Mouse (Mus musculus) lung, embryonic 14.5 days (tissue): ENCODE measurements around the gene Cyp2d34. TPM values are rescaled to one million over a fixed set of nuclear protein-coding genes. Genes with fewer than 3 reads are reported as not detected.

Experiments
- ATAC-seq: fragments of 200-750 bp; cut with Nextera tagmentation; 2 replicates; pipeline ENCODE4 v1.8.0; 2017; ENCODE audit warnings: mild to moderate bottlenecking, moderate TSS enrichment, moderate library complexity; ENCODE audit not compliant: insufficient read depth
- DNase-seq: peaks from one replicate; pipeline ENCODE4 v3.0.0-alpha.2; 2015
- H3K27ac ChIP-seq: fragments of 300-500 bp; sonication (generic); 2 replicates; pipeline ENCODE4 v1.5.1; 2014; ENCODE audit warnings: low read depth, mild to moderate bottlenecking, moderate library complexity
- H3K27me3 ChIP-seq: fragments of 300-500 bp; sonication (generic); 2 replicates; pipeline ENCODE4 v1.6.1; 2014; ENCODE audit warnings: low read length, control low read depth; ENCODE audit not compliant: insufficient read depth
- H3K36me3 ChIP-seq: fragments of 300-500 bp; sonication (generic); 2 replicates; pipeline ENCODE4 v1.6.1; 2014; ENCODE audit warnings: control low read depth; ENCODE audit not compliant: insufficient read depth
- H3K4me1 ChIP-seq: fragments of 300-500 bp; sonication (generic); 2 replicates; pipeline ENCODE4 v1.6.1; 2014; ENCODE audit warnings: antibody characterized with exemption, control low read depth; ENCODE audit not compliant: insufficient read depth
- H3K4me2 ChIP-seq: fragments of 300-500 bp; sonication (generic); 2 replicates; pipeline ENCODE4 v1.6.1; 2014; ENCODE audit warnings: mild to moderate bottlenecking
- H3K4me3 ChIP-seq: fragments of 300-500 bp; sonication (generic); 2 replicates; pipeline ENCODE4 v1.5.1; 2014; ENCODE audit warnings: low read depth, low read length
- H3K9ac ChIP-seq: fragments of 300-500 bp; sonication (generic); 2 replicates; pipeline ENCODE4 v1.6.1; 2014
- H3K9me3 ChIP-seq: fragments of 300-500 bp; sonication (generic); 2 replicates; pipeline ENCODE4 v1.6.1; 2016; ENCODE audit warnings: low read depth, low read length, control low read depth
- CTCF ChIP-seq: IDR thresholded peaks from 2 replicates; pipeline ENCODE4 v1.5.1; 2016; ENCODE audit warnings: antibody characterized with exemption, low read depth
- WGBS: fragments of 180-500 bp; shearing (Covaris S2); extraction: QIAGEN DNeasy Blood & Tissue Kit; methylation state at CpG from one replicate; pipeline ENCODE4 v1.1.7; 2014; 5-methylcytosine and 5-hydroxymethylcytosine counted together
- polyA plus RNA-seq: library from polyadenylated mRNA; unstranded; fragments of >200 nt; fragmentation: Nextera tagmentation; extraction: Ambion mirVana; gene quantifications from 2 replicates; pipeline ENCODE4 v1.2.1, GENCODE M21; 2014

Gene Cyp2d34
- polyA plus RNA-seq, 1 experiment from 2014 or later: not detected

DNA sequence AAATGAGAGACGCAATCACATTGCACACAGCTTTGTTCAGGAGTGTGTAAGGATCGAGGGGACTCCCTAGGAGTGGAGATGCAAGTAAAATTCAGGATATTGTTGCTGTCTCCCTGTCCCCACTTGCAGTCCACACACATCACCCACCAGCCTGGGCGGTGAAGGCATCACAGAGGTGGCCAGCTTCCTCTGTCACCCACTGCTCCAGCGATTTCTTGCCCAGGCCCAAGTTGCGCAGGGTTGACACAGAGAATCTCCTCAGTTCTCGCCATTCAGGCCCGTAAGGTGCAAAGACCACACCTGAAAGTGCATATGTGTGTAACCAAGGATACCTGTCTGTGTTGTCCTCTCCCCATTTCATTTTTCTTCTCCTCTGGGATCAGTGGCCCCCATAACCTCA, 19.5 kb upstream of the Cyp2d34 start:
- Histone ChIP-seq H3K4me3 (no peak overlapping the region), H3K4me2 (no peak overlapping the region), H3K27ac (no peak overlapping the region), H3K9me3 (no peaks in the 10 kb centered on the region), H3K9ac (no peak overlapping the region), H3K36me3 (no peaks in the 10 kb centered on the region), H3K27me3 (no peaks in the 10 kb centered on the region), H3K4me1 (no peaks in the 10 kb centered on the region)
- DNase-seq (no peak), ATAC-seq (no peak)
- no peak for TF ChIP-seq CTCF
- 87% methylated on average over 7 of the region's 7 CpGs for WGBS

DNA sequence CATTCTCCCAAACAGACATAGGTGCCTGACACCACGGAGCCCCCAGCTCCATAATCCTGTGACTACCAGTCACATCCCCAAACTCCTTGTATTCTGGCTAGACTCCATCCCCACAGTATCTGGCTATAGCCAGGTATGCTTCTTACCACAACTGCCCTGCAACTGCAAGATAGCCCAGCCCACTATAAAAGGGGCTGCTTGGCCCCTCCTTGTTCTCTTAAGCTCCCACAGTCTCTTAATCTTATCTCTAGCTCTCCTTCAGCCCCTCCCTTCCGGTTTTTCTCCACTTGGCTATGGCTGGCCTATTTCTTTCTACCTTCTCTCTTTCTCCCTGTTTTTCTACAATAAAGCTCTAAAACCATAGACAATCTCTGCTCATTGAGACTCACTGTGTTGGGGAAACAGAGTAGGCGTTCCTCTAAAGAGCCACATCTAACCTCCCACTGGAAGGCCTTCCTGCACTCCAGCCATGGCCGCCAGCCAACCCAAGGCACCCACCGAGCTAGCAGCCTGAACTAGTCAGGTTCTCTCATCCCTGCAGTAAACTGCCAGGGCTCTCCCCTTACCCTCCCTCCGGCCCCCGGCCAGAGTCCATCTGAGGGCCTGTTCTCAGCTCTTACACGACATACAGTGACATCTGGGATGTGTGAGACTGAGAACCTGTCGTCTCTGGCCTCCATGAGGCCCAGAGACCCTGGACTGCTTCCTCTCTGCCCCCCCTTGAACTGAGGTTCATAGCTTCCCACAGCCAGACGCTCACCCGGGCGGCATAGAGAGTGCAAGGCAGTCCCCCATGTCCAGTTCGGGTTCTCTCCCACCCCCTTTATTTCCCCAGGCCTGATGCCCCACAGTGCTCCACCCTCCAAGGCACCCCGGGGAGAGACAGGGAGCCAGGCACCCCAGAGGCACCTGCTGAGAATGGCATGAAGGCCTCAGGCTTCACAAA, 16.7 kb upstream of the Cyp2d34 start:
- Histone ChIP-seq H3K27ac (no peak overlapping the region), H3K4me1 (no peaks in the 10 kb centered on the region), H3K9ac (no peak overlapping the region), H3K27me3 (no peaks in the 10 kb centered on the region), H3K4me3 (no peak overlapping the region), H3K4me2 (no peak overlapping the region), H3K9me3 (no peaks in the 10 kb centered on the region), H3K36me3 (no peaks in the 10 kb centered on the region)
- TF ChIP-seq CTCF: no peak
- ATAC-seq: no peak
- WGBS: 69% methylated on average over 14 of the region's 14 CpGs
- DNase-seq: no peak

DNA sequence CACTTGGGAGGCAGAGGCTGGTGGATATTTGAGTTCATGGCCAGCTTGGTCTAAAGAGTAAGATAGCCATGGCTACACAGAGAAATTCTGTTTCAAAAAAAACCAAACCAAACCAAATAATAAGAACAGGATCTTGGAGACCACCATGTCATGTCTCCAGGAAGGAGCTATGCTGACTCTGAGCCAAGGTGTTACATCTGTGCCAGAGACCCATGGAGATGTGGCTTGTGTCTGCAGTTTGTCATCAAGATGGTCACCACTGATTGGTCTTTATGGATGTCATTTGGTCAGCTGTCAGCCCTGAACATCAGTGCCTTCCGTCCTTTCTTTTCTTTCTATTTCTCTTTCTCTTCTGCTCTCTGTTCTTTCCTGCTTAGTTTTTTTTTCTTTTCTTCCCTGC, 14.2 kb upstream of the Cyp2d34 start:
- ATAC-seq: no peak
- no peak overlapping the region for H3K9ac ChIP-seq
- WGBS: 71% methylated on average over 1 of the region's 1 CpGs
- no peak overlapping the region for H3K4me2 ChIP-seq
- no peak for DNase-seq
- H3K36me3 ChIP-seq: no peaks in the 10 kb centered on the region
- no peak overlapping the region for H3K27ac ChIP-seq
- no peaks in the 10 kb centered on the region for H3K27me3 ChIP-seq
- TF ChIP-seq CTCF: no peak
- no peaks in the 10 kb centered on the region for H3K9me3 ChIP-seq
- H3K4me3 ChIP-seq: no peak overlapping the region
- H3K4me1 ChIP-seq: no peaks in the 10 kb centered on the region

DNA sequence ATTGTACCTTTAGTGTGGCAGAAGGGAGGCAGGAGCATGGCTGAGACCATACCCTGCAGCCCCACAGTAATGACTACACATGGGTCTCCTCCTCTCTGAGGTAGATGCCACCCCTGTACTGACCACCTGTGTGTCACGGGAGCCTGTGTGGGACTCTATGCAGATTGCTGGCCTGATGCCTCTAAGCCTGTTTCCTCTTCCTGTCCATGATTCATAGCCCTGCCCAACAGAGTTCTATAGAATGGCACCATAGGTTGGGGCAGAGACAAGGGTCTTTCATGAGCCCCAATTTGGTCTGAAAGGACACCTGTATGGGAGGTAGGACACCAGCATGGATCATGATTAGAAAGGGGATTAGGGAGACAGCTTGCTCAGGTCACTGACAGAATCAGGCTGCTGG, 1.2 kb upstream of the Cyp2d34 start:
- Histone ChIP-seq H3K4me1 (no peaks in the 10 kb centered on the region), H3K4me2 (no peak overlapping the region), H3K4me3 (no peak overlapping the region), H3K27me3 (no peaks in the 10 kb centered on the region), H3K9me3 (no peaks in the 10 kb centered on the region), H3K27ac (no peak overlapping the region), H3K9ac (no peak overlapping the region), H3K36me3 (no peaks in the 10 kb centered on the region)
- no peak for DNase-seq
- WGBS: 77% methylated on average over 1 of the region's 1 CpGs
- no peak for TF ChIP-seq CTCF
- no peak for ATAC-seq

DNA sequence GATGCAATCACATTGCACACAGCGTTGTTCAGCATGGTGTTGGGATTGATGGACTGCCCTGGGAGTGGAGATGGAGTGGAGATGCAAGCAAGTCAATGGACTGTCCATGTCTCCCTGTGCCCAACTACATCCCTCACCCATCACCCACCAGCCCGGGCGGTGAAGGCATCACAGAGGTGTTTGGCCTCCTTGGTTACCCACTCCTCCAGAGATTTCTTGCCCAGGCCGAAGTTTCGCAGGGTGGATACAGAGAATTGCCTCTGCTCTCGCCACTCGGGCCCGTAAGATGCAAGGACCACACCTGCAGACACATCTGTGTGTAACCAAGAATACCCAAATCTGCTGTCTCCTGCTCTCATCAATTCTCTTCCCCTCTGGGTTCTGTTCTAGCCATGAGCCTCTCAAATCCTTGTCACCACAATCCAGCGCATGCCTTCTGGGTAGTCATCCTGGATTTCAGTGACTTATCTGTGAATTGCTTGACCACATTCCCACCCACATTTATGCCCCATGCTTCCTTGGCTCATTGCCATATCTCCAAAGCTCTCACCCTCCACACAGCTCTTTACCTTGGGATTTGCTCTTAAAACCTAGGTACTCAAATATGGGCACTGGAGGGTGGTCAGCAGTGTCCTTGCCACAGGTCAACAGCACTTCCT, 2.3 kb downstream of the Cyp2d34 start:
- DNase-seq: no peak
- Histone ChIP-seq H3K4me3 (no peak overlapping the region), H3K4me1 (no peaks in the 10 kb centered on the region), H3K4me2 (no peak overlapping the region), H3K27ac (no peak overlapping the region), H3K9ac (no peak overlapping the region), H3K27me3 (no peaks in the 10 kb centered on the region), H3K9me3 (no peaks in the 10 kb centered on the region), H3K36me3 (no peaks in the 10 kb centered on the region)
- ATAC-seq: no peak
- no peak for TF ChIP-seq CTCF
- 90% methylated on average over 9 of the region's 9 CpGs for WGBS

DNA sequence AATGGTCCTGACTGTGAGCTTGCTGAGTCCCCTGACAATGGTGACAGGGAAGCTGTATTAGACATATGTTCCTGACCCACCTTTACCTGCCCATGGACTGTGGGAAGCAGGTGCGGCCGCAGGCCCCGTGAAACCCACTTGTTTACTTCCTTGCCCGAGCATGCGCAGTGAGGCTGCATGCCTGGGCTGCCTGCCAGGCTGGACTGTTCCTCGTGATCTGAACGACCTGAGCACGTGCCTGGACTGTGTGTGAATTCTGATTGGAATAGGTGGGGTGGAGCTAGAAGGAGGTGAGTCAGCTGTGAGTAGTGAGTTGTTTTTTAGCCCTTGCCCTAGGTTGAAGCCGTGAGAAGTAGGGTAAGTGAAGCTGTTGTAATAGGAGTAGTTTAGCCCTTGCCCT, 38.1 kb downstream of the Cyp2d34 start:
- H3K4me3 ChIP-seq: no peak overlapping the region
- no peaks in the 10 kb centered on the region for H3K9me3 ChIP-seq
- no peaks in the 10 kb centered on the region for H3K36me3 ChIP-seq
- no peak overlapping the region for H3K4me2 ChIP-seq
- TF ChIP-seq CTCF: no peak
- no peak for DNase-seq
- no peaks in the 10 kb centered on the region for H3K27me3 ChIP-seq
- no peak overlapping the region for H3K27ac ChIP-seq
- WGBS: 66% methylated on average over 9 of the region's 9 CpGs
- H3K4me1 ChIP-seq: no peaks in the 10 kb centered on the region
- no peak for ATAC-seq
- H3K9ac ChIP-seq: no peak overlapping the region

DNA sequence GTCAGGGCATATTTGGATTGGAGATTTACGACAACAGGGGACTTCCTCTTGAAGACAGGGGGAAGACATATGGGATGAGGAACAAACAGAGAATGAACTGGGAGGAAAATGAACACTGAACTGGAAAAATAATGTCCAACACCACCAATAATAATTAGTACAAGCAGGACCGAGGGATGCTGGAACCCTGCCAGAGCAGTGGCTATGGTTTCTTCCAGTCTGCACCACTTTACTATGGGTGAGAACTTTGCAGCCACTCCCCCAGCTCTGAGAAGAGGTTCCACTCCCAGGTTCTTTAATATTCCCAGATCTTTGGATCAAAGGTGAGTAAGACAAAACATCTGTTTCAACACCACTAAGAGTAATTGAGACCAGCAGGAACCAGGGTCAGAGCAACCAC, 41.7 kb downstream of the Cyp2d34 start:
- H3K4me1 ChIP-seq: no peaks in the 10 kb centered on the region
- TF ChIP-seq CTCF: no peak
- no peak for ATAC-seq

More for the DNA sequence above, 41.7 kb downstream of the Cyp2d34 start:
- Histone ChIP-seq H3K4me2 (no peak overlapping the region), H3K27me3 (no peaks in the 10 kb centered on the region), H3K9ac (no peak overlapping the region), H3K36me3 (no peaks in the 10 kb centered on the region), H3K27ac (no peak overlapping the region), H3K9me3 (no peaks in the 10 kb centered on the region), H3K4me3 (no peak overlapping the region)
- no peak for DNase-seq
- 66% methylated on average over 2 of the region's 2 CpGs for WGBS
